Mouse (Mus musculus) hindbrain, embryonic 16.5 days (tissue): ENCODE measurements around the gene Acss2. TPM values are rescaled to one million over a fixed set of nuclear protein-coding genes. Genes with fewer than 3 reads are reported as not detected.

ENCODE experiments used
- ATAC-seq: fragments of 200-750 bp; cut with Nextera tagmentation; 2 replicates; pipeline ENCODE4 v1.8.0; 2017; ENCODE audit warnings: moderate TSS enrichment, moderate library complexity
- H3K27ac ChIP-seq: fragments of 300-500 bp; sonication (generic); 2 replicates; pipeline ENCODE4 v1.5.1; 2014; ENCODE audit warnings: low read depth, mild to moderate bottlenecking, control low read depth, low read length, moderate library complexity
- H3K27me3 ChIP-seq: fragments of 300-500 bp; sonication (generic); replicated peaks from 2 replicates; pipeline ENCODE4 v1.6.1; 2014; ENCODE audit warnings: low read length; ENCODE audit not compliant: control insufficient read depth, insufficient read depth
- H3K36me3 ChIP-seq: fragments of 300-500 bp; sonication (generic); 2 replicates; pipeline ENCODE4 v1.6.1; 2014; ENCODE audit warnings: mild to moderate bottlenecking, low read length, moderate library complexity, mixed read lengths; ENCODE audit not compliant: control insufficient read depth, insufficient read depth
- H3K4me1 ChIP-seq: fragments of 300-500 bp; sonication (generic); 2 replicates; pipeline ENCODE4 v1.6.1; 2014; ENCODE audit warnings: low read depth, low read length; ENCODE audit not compliant: control insufficient read depth, insufficient read depth
- H3K4me2 ChIP-seq: fragments of 300-500 bp; sonication (generic); 2 replicates; pipeline ENCODE4 v1.6.1; 2014; ENCODE audit warnings: mild to moderate bottlenecking, low read length, control low read depth, moderate library complexity
- H3K4me3 ChIP-seq: fragments of 300-500 bp; sonication (generic); 2 replicates; pipeline ENCODE4 v1.5.1; 2014; ENCODE audit warnings: mild to moderate bottlenecking, low read length, control low read depth, moderate library complexity
- H3K9ac ChIP-seq: fragments of 300-500 bp; sonication (generic); 2 replicates; pipeline ENCODE4 v1.6.1; 2014; ENCODE audit warnings: low read depth, mild to moderate bottlenecking, control low read depth, low read length, moderate library complexity
- H3K9me3 ChIP-seq: fragments of 300-500 bp; sonication (generic); 2 replicates; pipeline ENCODE4 v1.6.1; 2014; ENCODE audit warnings: mild to moderate bottlenecking, low read length, moderate library complexity; ENCODE audit not compliant: control insufficient read depth
- WGBS: fragments of 180-500 bp; shearing (Covaris S2); extraction: QIAGEN DNeasy Blood & Tissue Kit; methylation state at CpG from one replicate; pipeline ENCODE4 v1.1.7; 2014; 5-methylcytosine and 5-hydroxymethylcytosine counted together
- polyA plus RNA-seq: library from polyadenylated mRNA; unstranded; fragments of >200 nt; fragmentation: Nextera tagmentation; extraction: Ambion mirVana; gene quantifications from 2 replicates; pipeline ENCODE4 v1.2.1, GENCODE M21; 2015

The Acss2 gene
- polyA plus RNA-seq, 1 experiment from 2014 or later: 29.3 TPM

DNA sequence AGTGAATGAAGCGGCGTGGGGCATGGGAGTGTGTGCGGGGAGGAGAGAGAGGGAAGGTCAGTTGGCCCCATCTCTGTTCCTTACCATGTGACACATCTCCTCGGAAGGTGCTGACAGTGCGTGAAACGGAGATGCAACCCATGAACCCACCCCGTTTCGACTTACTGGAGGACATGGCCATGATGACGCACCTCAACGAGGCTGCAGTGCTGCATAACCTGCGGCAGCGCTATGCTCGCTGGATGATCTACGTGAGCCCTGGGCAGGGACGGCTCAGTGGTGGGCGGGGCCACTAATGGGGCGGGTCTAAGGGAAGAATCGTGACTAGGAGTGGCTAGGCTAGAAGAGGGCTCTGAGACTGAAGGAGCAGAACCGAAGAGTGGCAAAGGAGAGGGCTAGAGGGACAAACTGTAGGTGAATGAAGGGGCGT lies 95.6 kb downstream of the Acss2 start:
- peaks cover 5% of the 10 kb centered on the region; the same call in 1 of the 2 replicates for H3K4me1 ChIP-seq
- H3K4me2 ChIP-seq: peak overlapping the region; percentile 60
- H3K36me3 ChIP-seq: no peaks in the 10 kb centered on the region
- H3K4me3 ChIP-seq: peak overlapping the region; percentile 32
- peak overlapping the region; percentile 48 for H3K9ac ChIP-seq
- ATAC-seq: peak; percentile 87
- H3K27ac ChIP-seq: no peak overlapping the region
- no peaks in the 10 kb centered on the region for H3K9me3 ChIP-seq
- H3K27me3 ChIP-seq: no peaks in the 10 kb centered on the region; the same call in 1 of the 2 replicates
- WGBS: 7% methylated on average over 20 of the region's 20 CpGs

DNA sequence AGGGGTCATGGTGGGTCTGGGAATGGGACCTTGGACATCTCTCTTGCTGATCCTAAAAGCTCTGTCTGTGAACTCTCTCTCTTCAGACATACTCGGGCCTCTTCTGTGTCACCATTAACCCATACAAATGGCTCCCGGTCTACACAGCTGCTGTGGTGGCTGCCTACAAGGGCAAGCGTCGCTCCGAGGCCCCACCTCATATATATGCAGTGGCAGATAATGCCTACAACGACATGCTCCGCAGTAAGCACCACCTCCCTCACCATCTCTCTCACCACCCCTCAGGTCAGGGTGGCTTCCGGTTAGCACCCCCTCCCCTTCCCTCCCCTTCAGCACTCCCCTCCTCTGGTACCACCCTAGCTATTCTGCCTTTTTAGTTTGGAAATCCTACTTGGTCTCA lies 96.2 kb downstream of the Acss2 start:
- Histone ChIP-seq H3K9ac (no peak overlapping the region), H3K4me1 (peaks cover 5% of the 10 kb centered on the region; the same call in 1 of the 2 replicates)
- WGBS: 68% methylated on average over 8 of the region's 8 CpGs

DNA sequence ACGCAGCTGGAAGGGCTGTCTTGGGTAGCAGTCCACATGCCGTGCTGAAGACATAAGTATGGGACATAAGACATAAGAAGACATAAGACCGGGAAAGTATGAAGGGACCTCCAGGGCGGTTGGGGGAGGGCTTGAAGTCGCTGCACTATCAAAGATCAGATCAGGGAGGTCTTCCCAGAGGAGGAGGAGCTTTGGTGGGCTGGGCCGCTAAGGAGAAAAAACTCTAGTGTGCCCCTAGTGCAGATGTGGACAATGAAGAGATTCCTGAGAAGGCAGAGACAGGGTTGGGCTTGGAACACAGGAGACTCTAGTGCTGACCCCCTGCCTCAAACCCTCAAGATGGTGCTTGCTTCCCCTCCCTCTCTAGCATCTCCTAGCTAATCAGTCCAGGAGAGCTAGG lies 99.2 kb downstream of the Acss2 start:
- ATAC-seq: no peak

More for the DNA sequence above, 96.2 kb downstream of the Acss2 start:
- H3K4me3 ChIP-seq: peak overlapping the region; percentile 32
- ATAC-seq: peak; percentile 9; the same call in 1 of the 2 replicates
- H3K27me3 ChIP-seq: no peaks in the 10 kb centered on the region; the same call in 1 of the 2 replicates
- H3K27ac ChIP-seq: no peak overlapping the region
- no peaks in the 10 kb centered on the region for H3K36me3 ChIP-seq
- no peaks in the 10 kb centered on the region for H3K9me3 ChIP-seq
- peak overlapping the region; percentile 60 for H3K4me2 ChIP-seq

GRCm38 (mm10) chr2:155619817-155620216 lies 102.1 kb downstream of the Acss2 start:
- ATAC-seq: peak; percentile 46
- Histone ChIP-seq H3K27me3 (no peaks in the 10 kb centered on the region), H3K4me2 (no peak overlapping the region), H3K9ac (no peak overlapping the region), H3K4me1 (no peaks in the 10 kb centered on the region), H3K9me3 (no peaks in the 10 kb centered on the region), H3K27ac (no peak overlapping the region), H3K4me3 (no peak overlapping the region), H3K36me3 (no peaks in the 10 kb centered on the region)
- WGBS: 18% methylated on average over 8 of the region's 8 CpGs

More for the DNA sequence above, 99.2 kb downstream of the Acss2 start:
- Histone ChIP-seq H3K27me3 (no peaks in the 10 kb centered on the region; the same call in 1 of the 2 replicates), H3K36me3 (no peaks in the 10 kb centered on the region), H3K4me3 (no peak overlapping the region), H3K9ac (no peak overlapping the region), H3K4me1 (peaks cover 5% of the 10 kb centered on the region; the same call in 1 of the 2 replicates), H3K4me2 (no peak overlapping the region), H3K27ac (no peak overlapping the region), H3K9me3 (no peaks in the 10 kb centered on the region)
- WGBS: 62% methylated on average over 6 of the region's 6 CpGs

- Histone ChIP-seq H3K4me2 (no peak overlapping the region), H3K4me1 (no peaks in the 10 kb centered on the region; the same call in 1 of the 2 replicates), H3K9me3 (no peaks in the 10 kb centered on the region), H3K36me3 (no peaks in the 10 kb centered on the region), H3K9ac (no peak overlapping the region), H3K4me3 (no peak overlapping the region), H3K27me3 (0 out of 2 replicates have a peak, but pooled peaks cover 1% of the 10 kb centered on the region), H3K27ac (no peak overlapping the region)
- WGBS: 33% methylated on average over 11 of the region's 11 CpGs
- ATAC-seq: no peak
These were observed 104.9 kb downstream of the Acss2 start for GRCm38 (mm10) chr2:155622606-155623005.

DNA sequence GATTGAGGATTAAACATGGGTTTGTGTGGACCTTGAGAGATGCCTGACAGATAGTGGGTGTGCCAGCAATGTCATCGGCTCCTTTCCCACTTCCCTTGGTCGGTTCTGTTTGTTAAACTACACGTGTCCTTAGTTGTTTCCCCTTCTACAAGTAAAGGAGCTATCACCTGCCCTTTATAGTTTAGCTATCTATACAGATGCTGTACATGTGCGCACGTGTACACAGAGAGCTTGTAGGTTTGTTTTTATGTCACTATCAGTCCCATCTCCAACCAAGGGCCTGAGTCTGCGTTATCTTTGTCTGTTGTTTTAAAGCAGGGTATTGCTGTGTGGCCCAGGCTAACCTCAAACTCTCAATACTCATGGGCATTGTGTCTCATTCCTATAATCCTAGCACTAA lies 106.2 kb downstream of the Acss2 start:
- Histone ChIP-seq H3K27me3 (peaks cover 4% of the 10 kb centered on the region; the same call in 1 of the 2 replicates), H3K9me3 (no peaks in the 10 kb centered on the region), H3K4me2 (no peak overlapping the region), H3K27ac (no peak overlapping the region), H3K36me3 (no peaks in the 10 kb centered on the region), H3K9ac (no peak overlapping the region), H3K4me3 (no peak overlapping the region), H3K4me1 (peaks cover 3% of the 10 kb centered on the region)
- no peak for ATAC-seq
- WGBS: 89% methylated on average over 6 of the region's 6 CpGs

DNA sequence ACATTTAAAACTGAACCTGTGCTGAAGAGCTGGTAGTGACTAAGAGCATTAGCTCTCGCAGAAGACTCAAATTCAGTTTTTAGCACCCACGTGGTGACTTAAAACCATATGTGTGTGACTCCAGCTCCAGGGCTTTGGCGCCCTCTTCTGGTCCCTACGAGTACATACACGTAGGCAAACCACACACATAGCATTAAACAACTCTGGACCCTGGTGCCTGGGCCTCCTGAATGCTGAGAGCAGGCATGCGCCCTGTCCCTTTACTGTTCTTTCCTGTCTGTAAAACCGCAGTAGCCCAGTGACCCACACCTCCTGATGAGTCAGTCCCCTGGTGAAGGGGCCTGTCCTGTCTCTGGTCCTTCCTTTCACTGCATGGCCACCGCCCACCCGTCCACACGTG lies 107.0 kb downstream of the Acss2 start:
- H3K9me3 ChIP-seq: no peaks in the 10 kb centered on the region
- no peak overlapping the region for H3K4me2 ChIP-seq
- H3K27ac ChIP-seq: no peak overlapping the region
- H3K27me3 ChIP-seq: peaks cover 4% of the 10 kb centered on the region; the same call in 1 of the 2 replicates
- H3K9ac ChIP-seq: no peak overlapping the region
- no peaks in the 10 kb centered on the region for H3K36me3 ChIP-seq
- WGBS: 41% methylated on average over 10 of the region's 10 CpGs
- ATAC-seq: no peak
- peaks cover 10% of the 10 kb centered on the region for H3K4me1 ChIP-seq
- H3K4me3 ChIP-seq: no peak overlapping the region

DNA sequence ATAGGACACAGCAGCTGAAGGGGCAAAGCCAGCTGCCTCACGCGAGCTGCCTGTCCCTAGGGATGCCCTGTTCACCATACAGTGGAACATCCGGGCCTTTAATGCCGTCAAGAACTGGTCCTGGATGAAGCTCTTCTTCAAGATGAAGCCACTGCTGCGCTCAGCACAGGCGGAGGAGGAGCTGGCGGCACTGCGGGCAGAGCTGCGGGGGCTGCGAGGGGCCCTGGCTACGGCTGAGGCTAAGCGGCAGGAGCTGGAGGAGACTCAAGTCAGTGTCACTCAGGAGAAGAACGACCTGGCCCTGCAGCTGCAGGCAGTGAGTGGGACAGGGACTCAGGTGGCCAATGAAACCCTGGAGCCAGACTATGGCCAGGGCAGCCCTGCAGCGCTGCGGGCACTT lies 108.5 kb downstream of the Acss2 start:
- Histone ChIP-seq H3K36me3 (no peaks in the 10 kb centered on the region), H3K27ac (no peak overlapping the region), H3K9ac (peak overlapping the region; percentile 11; the same call in 1 of the 2 replicates), H3K9me3 (no peaks in the 10 kb centered on the region), H3K4me1 (peaks cover 20% of the 10 kb centered on the region), H3K4me2 (no peak overlapping the region), H3K4me3 (no peak overlapping the region), H3K27me3 (peaks cover 4% of the 10 kb centered on the region)
- no peak for ATAC-seq
- WGBS: 40% methylated on average over 13 of the region's 15 CpGs

DNA sequence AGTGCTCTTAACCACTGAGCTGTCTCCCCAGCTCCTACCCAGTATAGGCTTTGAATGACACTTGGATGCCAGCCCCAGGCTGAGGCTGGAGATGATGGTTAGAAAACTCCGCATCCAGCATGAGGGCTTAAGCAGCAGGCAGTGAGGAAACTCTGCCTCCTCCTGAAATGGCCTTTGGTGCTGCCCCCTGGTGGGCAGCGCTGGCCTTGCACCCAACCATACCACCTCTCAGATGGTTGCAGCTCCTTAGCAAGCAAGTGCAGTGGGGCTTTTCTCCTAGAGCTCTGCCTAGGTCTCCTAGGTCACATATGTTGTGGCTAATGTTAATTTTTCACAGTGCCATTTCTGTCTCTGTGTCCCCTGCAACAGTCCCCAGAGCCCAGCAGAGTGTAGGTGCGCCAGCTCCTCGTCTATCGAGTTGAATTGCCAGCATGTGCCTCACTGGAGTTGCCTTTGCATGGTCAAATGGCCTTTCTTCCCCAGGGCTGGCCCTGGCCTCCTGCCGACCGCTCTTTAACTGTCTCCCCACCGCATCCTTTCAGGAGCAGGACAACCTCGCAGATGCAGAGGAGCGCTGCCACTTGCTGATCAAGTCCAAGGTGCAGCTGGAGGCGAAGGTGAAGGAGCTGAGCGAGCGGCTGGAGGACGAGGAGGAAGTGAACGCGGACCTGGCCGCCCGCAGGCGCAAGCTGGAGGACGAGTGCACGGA lies 109.4 kb downstream of the Acss2 start:
- no peak for ATAC-seq
- Histone ChIP-seq H3K4me3 (no peak overlapping the region), H3K36me3 (0 out of 2 replicates have a peak, but pooled peaks cover 2% of the 10 kb centered on the region), H3K9me3 (no peaks in the 10 kb centered on the region), H3K4me2 (no peak overlapping the region), H3K27me3 (peaks cover 10% of the 10 kb centered on the region), H3K4me1 (peaks cover 21% of the 10 kb centered on the region), H3K9ac (no peak overlapping the region), H3K27ac (no peak overlapping the region)
- WGBS: 53% methylated on average over 21 of the region's 21 CpGs
